27 mouse cellular contexts compared by ENCODE assay signal in genomic region chr2:172150898-172151297, GRCm38 (mm10).
A peak's percentile ranks its signal among the peaks of the same experiment; 100 is the strongest.
DNase-seq lines count a peak whose midpoint lies in the region; TF ChIP-seq lines count a peak whose summit lies in the region.
"Had no signal": no experiment of that assay in that cellular context is flagged by ENCODE, and none has a peak within 500 bp of the region (broad histone marks: within the 10 kb centered on the region; RNA-seq: fewer than 3 reads in every experiment).

No protein-coding gene starts in this region.

- peak; percentile 26; the same call in 1 of the 2 replicates for TF ChIP-seq CTCF in gastrocnemius, adult 2 months (IDR thresholded peaks at IDR 0.05)
- TF ChIP-seq CTCF in left cerebral cortex, adult 2 months (IDR thresholded peaks at IDR 0.05) = peak; percentile 36

- DNase-seq in gastrocnemius, adult 2 months = no peak
- DNase-seq in gastrocnemius, postnatal 4 days (ENCODE audit: low spot score in 2 of 2) = no peak
- no peak for DNase-seq in left cerebral cortex, adult 2 months (ENCODE audit: extremely low spot score in 1 of 2, low spot score in 2 of 2)
- no peak for DNase-seq in left cerebral cortex, postnatal 36 days (ENCODE audit: low spot score in 2 of 2)
- peak; percentile 15 for DNase-seq in thymus, postnatal 4 days
- DNase-seq in thymus, adult 18-20 months = no peak
- DNase-seq in cerebellum, adult 9-11 months = no peak
- no peak for DNase-seq in frontal cortex, postnatal 10 days (ENCODE audit: low spot score in 2 of 2)
- DNase-seq: adrenal gland, adult 8-10 months; cerebellum, adult 18-20 months; cerebellum, postnatal 25 days; gastrocnemius, postnatal 10 days; heart, adult 11 months; heart, postnatal 14 days; kidney, postnatal 4 days; lung, adult 2 months; lung, postnatal 36 days; retina, postnatal 1 day; right cerebral cortex, postnatal 25 days; spleen, adult 18-20 months; thymus, adult 2 months had no signal

- H3K4me3 ChIP-seq in gastrocnemius, adult 2 months = no peak overlapping the region
- H3K4me3 ChIP-seq in left cerebral cortex, adult 2 months = no peak overlapping the region
- H3K4me3 ChIP-seq: embryonic facial prominence, embryonic 12.5 days; heart, embryonic 13.5 days; limb, embryonic 10.5 days; megakaryocyte, embryonic 14.5 days; midbrain, embryonic 13.5 days; neural tube, embryonic 13.5 days had no signal

- intact Hi-C loops in gastrocnemius, adult 2 months (cut with DNase I) = no loop called here
- intact Hi-C loops in left cerebral cortex, adult 2 months (cut with DNase I) = no loop called here
- intact Hi-C loops in left cerebral cortex, postnatal 36 days (cut with DNase I) = no loop called here

- H3K27ac ChIP-seq in gastrocnemius, adult 2 months = no peak overlapping the region
- H3K27ac ChIP-seq in left cerebral cortex, adult 2 months = no peak overlapping the region
- H3K27ac ChIP-seq: embryonic facial prominence, embryonic 12.5 days; heart, embryonic 13.5 days; limb, embryonic 10.5 days; midbrain, embryonic 13.5 days; neural tube, embryonic 13.5 days had no signal
